Mouse (Mus musculus): ENCODE measurements around the gene Myb.

DNA sequence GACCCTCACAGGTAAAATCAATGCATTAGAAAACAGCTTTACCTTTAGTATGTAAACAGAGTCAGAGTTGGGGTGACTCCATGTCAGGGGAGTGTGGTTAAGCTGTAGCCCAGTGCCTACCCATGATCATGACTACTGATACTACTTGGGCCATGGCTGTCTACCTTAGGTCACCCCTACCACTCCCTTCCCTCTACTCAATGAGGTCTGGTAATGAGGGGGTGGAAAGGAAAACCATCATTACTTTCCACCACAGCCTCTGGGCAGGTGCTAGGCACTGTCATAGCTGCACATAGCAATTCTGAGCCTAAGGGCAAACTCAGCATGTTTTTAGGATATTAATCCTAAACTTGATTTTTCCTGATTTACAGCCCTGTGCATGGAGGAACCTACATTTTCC lies 27.1 kb upstream of the Myb start:
- TF ChIP-seq CTCF (IDR thresholded peaks at IDR 0.05; ENCODE audit: low read depth, low read length), result no peak
- TF ChIP-seq POLR2A (IDR thresholded peaks at IDR 0.05; ENCODE audit: extremely low read depth, insufficient read depth, low read length), result no peak

Measured in liver, adult 2 months (tissue).